Mouse (Mus musculus): ENCODE data around the gene Srrm4. TPM values are rescaled to one million over a fixed set of nuclear protein-coding genes. Genes with fewer than 3 reads are reported as not detected.
A peak's percentile ranks its signal among the peaks of the same experiment; 100 is the strongest.

The Srrm4 gene
- total RNA-seq, 1 experiment = 0.22 TPM

DNA sequence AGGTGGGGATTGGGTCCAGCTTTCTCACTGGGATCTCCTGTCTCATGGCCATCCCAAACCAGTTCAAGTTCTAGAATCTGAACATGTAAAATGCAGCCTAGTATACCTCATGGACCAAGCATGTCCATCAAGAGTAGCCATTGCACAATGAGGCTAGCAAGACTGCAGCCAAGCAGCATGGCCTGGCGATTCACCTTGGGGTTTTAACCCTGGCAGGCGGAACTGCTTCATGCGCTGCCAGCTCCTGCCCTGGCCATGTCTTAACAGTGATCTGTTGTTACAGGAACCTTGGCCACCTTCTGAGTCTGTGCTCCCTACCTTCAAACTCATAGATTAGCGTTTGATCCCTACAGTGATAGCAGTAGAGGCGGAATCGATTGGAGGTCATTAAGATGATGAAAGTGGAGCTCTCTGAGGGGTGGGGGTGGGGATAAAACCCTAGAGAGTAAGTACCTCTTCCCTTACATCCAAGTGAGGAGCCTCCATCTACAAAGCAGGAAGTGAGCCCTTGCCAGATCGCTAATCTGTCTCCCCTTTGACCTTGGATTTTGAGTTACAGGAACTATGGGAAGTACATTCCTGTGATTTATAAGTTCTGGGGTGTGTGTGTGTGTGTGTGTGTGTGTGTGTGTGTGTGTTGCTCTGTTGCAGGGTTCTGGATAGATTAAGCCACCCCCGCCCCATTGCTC is 191.4 kb downstream of the Srrm4 start:
- TF ChIP-seq CHD2 (IDR thresholded peaks at IDR 0.05; ENCODE audit: low read depth, low read length) (no peak), HCFC1 (IDR thresholded peaks at IDR 0.05; ENCODE audit: borderline replicate concordance, insufficient read depth, low read length) (no peak), ZNF384 (IDR thresholded peaks at IDR 0.05; ENCODE audit: low read depth, low read length) (no peak), ZC3H11A (IDR thresholded peaks at IDR 0.05; ENCODE audit: borderline replicate concordance, low read depth, low read length) (no peak), MAFK (IDR thresholded peaks at IDR 0.05; ENCODE audit: insufficient read depth, low read depth, low read length) (no peak)
- Histone ChIP-seq H3K4me1 (ENCODE audit: control insufficient read depth in 2 of 2, insufficient read depth in 2 of 2, low read length in 2 of 2, poor library complexity in 1 of 2) (peaks cover 10 to 22% of the 10 kb centered on the region in 2 experiments), H3K9ac (ENCODE audit: insufficient read depth, low read depth, low read length, poor library complexity, severe bottlenecking) (peak overlapping the region; percentile 24; the same call in 1 of the 2 replicates), H3K27ac (ENCODE audit: insufficient read depth, low read depth, low read length, poor library complexity, severe bottlenecking) (no peak overlapping the region; the same call in 1 of the 2 replicates), H3K4me3 (ENCODE audit: insufficient read depth in 1 of 2, low read depth in 1 of 2, low read length in 2 of 2, poor library complexity in 1 of 2, severe bottlenecking in 1 of 2) (no peak overlapping the region), H3K9me3 (ENCODE audit: control insufficient read depth, insufficient read depth, low read depth, low read length) (no peaks in the 10 kb centered on the region), H3K36me3 (ENCODE audit: control insufficient read depth, insufficient read depth, low read length, poor library complexity, severe bottlenecking) (no peaks in the 10 kb centered on the region)
- no peak for DNase-seq (ENCODE audit: low read depth, low spot score)
- in situ Hi-C loops (cut with MboI; ENCODE audit: low sequenced_read_pairs in 2 of 2, unreplicated experiment in 2 of 2) = no loop called here

DNA sequence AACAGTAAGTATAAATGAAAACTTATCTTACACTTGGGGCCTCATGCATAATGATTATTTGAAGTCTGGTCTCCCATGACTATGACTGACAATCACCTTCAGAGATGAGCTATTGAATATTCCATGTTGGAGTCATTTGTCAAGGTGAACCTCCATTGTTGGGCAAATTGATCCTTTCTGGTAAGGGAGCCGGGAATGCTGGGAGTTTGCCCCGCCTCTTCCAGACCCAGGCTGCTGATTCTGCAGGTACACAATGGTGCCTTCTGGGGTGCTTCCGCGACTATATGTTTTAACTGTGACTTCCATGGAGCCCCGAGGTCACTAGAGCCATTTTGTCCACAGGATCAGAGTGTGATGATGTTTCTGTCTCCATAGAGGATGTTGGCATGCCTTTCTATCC is 195.5 kb downstream of the Srrm4 start:
- H3K9me3 ChIP-seq (ENCODE audit: control insufficient read depth, insufficient read depth, low read depth, low read length) = no peaks in the 10 kb centered on the region
- in situ Hi-C loops (cut with MboI; ENCODE audit: low sequenced_read_pairs in 2 of 2, unreplicated experiment in 2 of 2) = no loop called here
- H3K36me3 ChIP-seq (ENCODE audit: control insufficient read depth, insufficient read depth, low read length, poor library complexity, severe bottlenecking) = no peaks in the 10 kb centered on the region
- TF ChIP-seq ZNF384 (IDR thresholded peaks at IDR 0.05; ENCODE audit: low read depth, low read length) (no peak), CHD2 (IDR thresholded peaks at IDR 0.05; ENCODE audit: low read depth, low read length) (no peak), HCFC1 (IDR thresholded peaks at IDR 0.05; ENCODE audit: borderline replicate concordance, insufficient read depth, low read length) (no peak), MAFK (IDR thresholded peaks at IDR 0.05; ENCODE audit: insufficient read depth, low read depth, low read length) (no peak), ZC3H11A (IDR thresholded peaks at IDR 0.05; ENCODE audit: borderline replicate concordance, low read depth, low read length) (no peak)
- H3K4me3 ChIP-seq (ENCODE audit: insufficient read depth in 1 of 2, low read depth in 1 of 2, low read length in 2 of 2, poor library complexity in 1 of 2, severe bottlenecking in 1 of 2) = 0 out of 4 replicates have a peak overlapping the region, but pooled peaks of 1 of the 2 experiments have one; percentile 1
- no peak overlapping the region for H3K27ac ChIP-seq (ENCODE audit: insufficient read depth, low read depth, low read length, poor library complexity, severe bottlenecking)
- no peak overlapping the region for H3K9ac ChIP-seq (ENCODE audit: insufficient read depth, low read depth, low read length, poor library complexity, severe bottlenecking)
- H3K4me1 ChIP-seq (ENCODE audit: control insufficient read depth in 2 of 2, insufficient read depth in 2 of 2, low read length in 2 of 2, poor library complexity in 1 of 2) = peaks cover 10 to 15% of the 10 kb centered on the region in 2 experiments
- DNase-seq (ENCODE audit: low read depth, low spot score) = no peak

DNA sequence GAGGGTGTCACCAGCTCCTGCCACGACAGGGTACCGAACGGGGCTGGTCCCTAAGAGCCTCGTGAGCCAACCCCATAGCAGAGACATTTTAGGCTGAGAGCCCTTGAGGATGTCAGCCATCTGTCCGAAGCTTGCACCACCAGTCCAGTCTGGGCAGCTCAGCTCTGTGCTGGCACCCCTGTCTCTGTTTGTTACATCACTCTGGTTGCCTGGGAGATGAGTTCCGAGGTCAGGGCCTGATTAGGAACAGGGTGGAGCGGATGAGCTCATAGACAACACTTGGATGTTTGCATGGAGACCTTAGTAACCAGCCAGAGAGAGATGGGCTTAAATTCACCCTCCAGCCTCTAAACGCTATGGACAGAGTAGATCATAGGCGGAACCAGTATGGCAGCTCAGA is 199.0 kb downstream of the Srrm4 start:
- Histone ChIP-seq H3K27ac (ENCODE audit: insufficient read depth, low read depth, low read length, poor library complexity, severe bottlenecking) (no peak overlapping the region), H3K9ac (ENCODE audit: insufficient read depth, low read depth, low read length, poor library complexity, severe bottlenecking) (no peak overlapping the region), H3K9me3 (ENCODE audit: control insufficient read depth, insufficient read depth, low read depth, low read length) (no peaks in the 10 kb centered on the region), H3K4me3 (ENCODE audit: insufficient read depth in 1 of 2, low read depth in 1 of 2, low read length in 2 of 2, poor library complexity in 1 of 2, severe bottlenecking in 1 of 2) (no peak overlapping the region), H3K4me1 (ENCODE audit: control insufficient read depth in 2 of 2, insufficient read depth in 2 of 2, low read length in 2 of 2, poor library complexity in 1 of 2) (peaks cover 11 to 16% of the 10 kb centered on the region in 2 experiments), H3K36me3 (ENCODE audit: control insufficient read depth, insufficient read depth, low read length, poor library complexity, severe bottlenecking) (no peaks in the 10 kb centered on the region)
- in situ Hi-C loops (cut with MboI; ENCODE audit: low sequenced_read_pairs in 2 of 2, unreplicated experiment in 2 of 2) = no loop called here
- no peak for DNase-seq (ENCODE audit: low read depth, low spot score)
- TF ChIP-seq ZNF384 (IDR thresholded peaks at IDR 0.05; ENCODE audit: low read depth, low read length) (no peak), HCFC1 (IDR thresholded peaks at IDR 0.05; ENCODE audit: borderline replicate concordance, insufficient read depth, low read length) (no peak), MAFK (IDR thresholded peaks at IDR 0.05; ENCODE audit: insufficient read depth, low read depth, low read length) (no peak), ZC3H11A (IDR thresholded peaks at IDR 0.05; ENCODE audit: borderline replicate concordance, low read depth, low read length) (no peak), CHD2 (IDR thresholded peaks at IDR 0.05; ENCODE audit: low read depth, low read length) (no peak)

DNA sequence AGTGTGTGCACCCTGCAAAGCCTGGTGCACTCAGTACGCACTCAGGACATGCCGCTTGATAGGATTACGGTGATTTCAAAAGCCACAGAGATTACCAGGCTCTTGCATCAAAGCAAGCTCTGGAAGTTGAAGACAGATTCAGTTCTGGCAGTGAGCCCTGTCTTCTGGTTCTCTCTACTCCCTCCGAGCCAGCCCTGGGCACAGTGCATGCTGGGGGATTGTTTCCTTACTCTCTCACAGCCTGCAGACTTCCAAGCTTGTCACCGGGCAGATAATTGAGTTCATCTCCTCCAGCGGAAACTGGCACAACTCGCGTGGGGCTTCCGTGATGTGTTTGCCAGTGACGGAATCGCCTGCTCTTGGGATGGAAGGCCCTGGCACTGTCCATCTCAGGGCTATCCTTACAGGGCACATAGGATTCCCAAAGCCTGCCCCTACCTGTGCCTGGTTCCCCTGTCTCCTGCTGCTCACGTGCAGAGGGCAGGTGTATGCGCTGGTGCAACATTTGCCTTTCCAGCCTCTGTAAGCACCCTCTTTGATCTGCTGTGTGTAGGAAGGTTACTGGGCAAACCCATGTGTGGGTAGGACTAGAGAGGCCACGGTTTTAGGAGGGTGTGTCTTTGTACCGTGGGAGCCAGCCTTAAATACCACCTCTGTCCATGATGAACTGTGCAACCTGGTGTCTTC is 201.6 kb downstream of the Srrm4 start:
- Histone ChIP-seq H3K36me3 (ENCODE audit: control insufficient read depth, insufficient read depth, low read length, poor library complexity, severe bottlenecking) (no peaks in the 10 kb centered on the region), H3K4me1 (ENCODE audit: control insufficient read depth in 2 of 2, insufficient read depth in 2 of 2, low read length in 2 of 2, poor library complexity in 1 of 2) (peaks cover 4 to 12% of the 10 kb centered on the region in 2 experiments; a peak in 2 of 4 replicates), H3K27ac (ENCODE audit: insufficient read depth, low read depth, low read length, poor library complexity, severe bottlenecking) (no peak overlapping the region), H3K9ac (ENCODE audit: insufficient read depth, low read depth, low read length, poor library complexity, severe bottlenecking) (no peak overlapping the region), H3K9me3 (ENCODE audit: control insufficient read depth, insufficient read depth, low read depth, low read length) (no peaks in the 10 kb centered on the region), H3K4me3 (ENCODE audit: insufficient read depth in 1 of 2, low read depth in 1 of 2, low read length in 2 of 2, poor library complexity in 1 of 2, severe bottlenecking in 1 of 2) (no peak overlapping the region)
- TF ChIP-seq HCFC1 (IDR thresholded peaks at IDR 0.05; ENCODE audit: borderline replicate concordance, insufficient read depth, low read length) = no peak
- TF ChIP-seq ZC3H11A (IDR thresholded peaks at IDR 0.05; ENCODE audit: borderline replicate concordance, low read depth, low read length) = no peak
- no peak for TF ChIP-seq MAFK (IDR thresholded peaks at IDR 0.05; ENCODE audit: insufficient read depth, low read depth, low read length)
- no peak for TF ChIP-seq CHD2 (IDR thresholded peaks at IDR 0.05; ENCODE audit: low read depth, low read length)
- TF ChIP-seq ZNF384 (IDR thresholded peaks at IDR 0.05; ENCODE audit: low read depth, low read length) = no peak
- no peak for DNase-seq (ENCODE audit: low read depth, low spot score)
- in situ Hi-C loops (cut with MboI; ENCODE audit: low sequenced_read_pairs in 2 of 2, unreplicated experiment in 2 of 2) = no loop called here
